Mouse (Mus musculus) E14TG2a.4 (cell line): Measurements from ENCODE around the gene Kat2b.

Experiments
- CTCF ChIP-seq: conservative IDR thresholded peaks from 2 replicates; pipeline ENCODE4 v1.5.1; 2014; ENCODE audit warnings: low read length
- NANOG ChIP-seq: IDR thresholded peaks from 2 replicates; pipeline ENCODE4 v1.6.1; 2014; ENCODE audit warnings: borderline replicate concordance, low read length, mixed read lengths
- POU5F1 ChIP-seq: IDR thresholded peaks from 2 replicates; pipeline ENCODE4 v1.6.1; 2014; ENCODE audit warnings: low read length, borderline replicate concordance

DNA sequence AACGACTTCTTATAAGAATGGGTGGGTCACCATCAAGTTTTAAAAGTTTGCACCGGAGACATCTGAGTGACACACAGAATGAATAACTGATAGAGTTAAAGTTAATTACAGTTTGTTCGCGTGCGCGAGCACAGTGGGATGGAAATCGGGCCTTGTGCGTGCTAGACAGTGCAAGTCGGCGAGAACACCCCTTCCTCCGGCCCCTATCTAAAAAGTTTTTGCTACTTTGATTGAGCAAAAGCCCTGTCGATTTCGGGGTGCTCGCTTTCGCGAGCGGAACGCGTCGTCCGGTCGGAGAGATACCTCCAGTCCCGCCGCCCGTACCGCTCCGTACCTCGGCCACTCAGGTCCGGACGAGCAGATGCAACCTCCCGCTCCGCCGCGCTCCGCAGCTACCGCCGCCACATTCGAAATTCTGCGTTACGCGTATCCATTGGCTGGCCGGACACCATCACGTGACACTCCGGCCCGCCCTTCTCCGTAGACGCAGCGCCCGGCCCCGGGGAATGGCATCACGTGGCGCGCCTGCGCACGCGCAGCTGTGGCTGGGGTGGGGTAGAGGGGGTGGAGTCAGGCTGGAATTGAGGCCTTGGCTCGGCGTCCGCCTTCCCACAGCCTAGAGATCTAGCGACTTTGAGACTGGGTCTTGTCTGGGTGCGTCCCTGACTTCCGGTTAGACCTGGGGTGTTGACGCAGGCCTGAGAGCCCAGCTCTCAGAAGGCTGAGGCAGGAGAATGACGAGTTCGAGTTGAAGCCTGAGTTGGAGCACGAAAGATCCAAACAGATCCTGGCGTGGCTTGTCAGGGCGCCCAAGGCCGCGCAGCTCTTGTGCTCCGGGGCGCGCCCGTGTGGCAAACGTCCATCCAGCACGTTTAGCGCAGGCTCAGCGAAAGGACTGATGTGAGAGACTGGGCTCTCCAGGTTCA is 122.5 kb downstream of the Kat2b start, which contains the start of gene Sgo1:
- no peak for TF ChIP-seq CTCF
- no peak for TF ChIP-seq NANOG
- no peak for TF ChIP-seq POU5F1
